Mouse (Mus musculus) MEL (cell line): ENCODE measurements at regions not wholly inside any gene's neighbourhood (a gene's known extent, or its start where the extent isn't known, plus 50 kb on each side); places are given as distances from the start of the nearest gene placed in this dataset.

Source experiments
- DNase-seq: peaks from one replicate; pipeline ENCODE4 v3.0.0; 2011; ENCODE audit warnings: low read depth, low spot score
- H3K27ac ChIP-seq: 2 replicates; pipeline ENCODE4 v1.5.1; 2012; ENCODE audit warnings: low read depth, mild to moderate bottlenecking, control low read depth, low read length, moderate library complexity; ENCODE audit not compliant: control insufficient read depth
- H3K27me3 ChIP-seq, 2 experiments: fragments of 150-350 bp in 1 of 2; sonication (generic) in 1 of 2; 2 replicates each; pipeline ENCODE4 v1.6.1; 2012; ENCODE audit warnings: low read length in 2 of 2, mild to moderate bottlenecking in 2 of 2, improper control_type of control experiment in 1 of 2, moderate library complexity in 1 of 2; ENCODE audit not compliant: insufficient read depth in 2 of 2, control insufficient read depth in 1 of 2
- H3K36me3 ChIP-seq, 2 experiments: 2 replicates each; pipeline ENCODE4 v1.6.1; 2012 to 2014; ENCODE audit warnings: low read length in 2 of 2, improper control_type of control experiment in 1 of 2, inconsistent platforms in 1 of 2, mild to moderate bottlenecking in 1 of 2; ENCODE audit not compliant: insufficient read depth in 2 of 2, control insufficient read depth in 1 of 2
- H3K4me1 ChIP-seq, 2 experiments: fragments of 150-350 bp in 1 of 2; sonication (generic) in 1 of 2; 2 replicates each; pipeline ENCODE4 v1.6.1; 2012; ENCODE audit warnings: low read length in 2 of 2, improper control_type of control experiment in 1 of 2, mild to moderate bottlenecking in 1 of 2; ENCODE audit not compliant: insufficient read depth in 2 of 2, control insufficient read depth in 1 of 2
- H3K4me3 ChIP-seq, 2 experiments: fragments of 150-350 bp in 1 of 2; sonication (generic) in 1 of 2; 2 replicates each; pipeline ENCODE4 v1.5.1; 2012; ENCODE audit warnings: low read depth in 2 of 2, low read length in 2 of 2, mild to moderate bottlenecking in 2 of 2, moderate library complexity in 2 of 2, control low read depth in 1 of 2, improper control_type of control experiment in 1 of 2; ENCODE audit not compliant: control insufficient read depth in 1 of 2, insufficient read depth in 1 of 2
- H3K79me2 ChIP-seq: 2 replicates; pipeline ENCODE4 v1.6.1; 2012; ENCODE audit warnings: mild to moderate bottlenecking, low read length, moderate library complexity; ENCODE audit not compliant: control insufficient read depth, poor library complexity, insufficient read depth
- H3K9ac ChIP-seq: 2 replicates; pipeline ENCODE4 v1.6.1; 2012; ENCODE audit warnings: low read depth, mild to moderate bottlenecking, control low read depth, low read length, moderate library complexity; ENCODE audit not compliant: control insufficient read depth, poor library complexity, severe bottlenecking
- H3K9me3 ChIP-seq: fragments of 150-350 bp; sonication (generic); replicated peaks from 2 replicates; pipeline ENCODE4 v1.6.1; 2012; ENCODE audit warnings: mild to moderate bottlenecking, low read length, improper control_type of control experiment, moderate library complexity; ENCODE audit not compliant: insufficient read depth
- BHLHE40 ChIP-seq: IDR thresholded peaks from 2 replicates; pipeline ENCODE4 v1.6.1; 2012; ENCODE audit warnings: low read depth, mild to moderate bottlenecking, inconsistent platforms, low read length, improper control_type of control experiment, borderline replicate concordance
- CHD2 ChIP-seq: IDR thresholded peaks from 2 replicates; pipeline ENCODE4 v1.6.1; 2011; ENCODE audit warnings: low read length, improper control_type of control experiment
- ELF1 ChIP-seq: IDR thresholded peaks from 2 replicates; pipeline ENCODE4 v1.6.1; 2014; ENCODE audit warnings: low read depth, mild to moderate bottlenecking, inconsistent platforms, low read length, improper control_type of control experiment, moderate library complexity
- GABPA ChIP-seq: IDR thresholded peaks from 2 replicates; pipeline ENCODE4 v1.6.1; 2012; ENCODE audit warnings: low read depth, mild to moderate bottlenecking, inconsistent platforms, low read length, improper control_type of control experiment, moderate library complexity
- GATA1 ChIP-seq: IDR thresholded peaks from 2 replicates; pipeline ENCODE4 v1.6.1; 2011; ENCODE audit warnings: low read depth, low read length, improper control_type of control experiment
- HCFC1 ChIP-seq: IDR thresholded peaks from 2 replicates; pipeline ENCODE4 v1.6.1; 2012; ENCODE audit warnings: low read depth, mild to moderate bottlenecking, inconsistent platforms, low read length, improper control_type of control experiment, moderate library complexity
- KAT2A ChIP-seq: conservative IDR thresholded peaks from 2 replicates; pipeline ENCODE4 v1.6.1; 2012; ENCODE audit warnings: low read depth, low read length, improper control_type of control experiment, inconsistent platforms
- MAFK ChIP-seq: IDR thresholded peaks from 2 replicates; pipeline ENCODE4 v1.6.1; 2011; ENCODE audit warnings: low read depth, mild to moderate bottlenecking, low read length, improper control_type of control experiment, borderline replicate concordance
- MAZ ChIP-seq: IDR thresholded peaks from 2 replicates; pipeline ENCODE4 v1.6.1; 2012; ENCODE audit warnings: low read depth, mild to moderate bottlenecking, inconsistent platforms, low read length, improper control_type of control experiment
- MEF2A ChIP-seq: IDR thresholded peaks from 2 replicates; pipeline ENCODE4 v1.6.1; 2014; ENCODE audit warnings: low read depth, mild to moderate bottlenecking, inconsistent platforms, low read length, improper control_type of control experiment; ENCODE audit not compliant: poor library complexity, insufficient replicate concordance, severe bottlenecking; ENCODE audit errors: extremely low read depth
- MYB ChIP-seq: IDR thresholded peaks from 2 replicates; pipeline ENCODE4 v1.6.1; 2011; ENCODE audit warnings: mild to moderate bottlenecking, low read depth, low read length, improper control_type of control experiment
- NRF1 ChIP-seq: IDR thresholded peaks from 2 replicates; pipeline ENCODE4 v1.6.1; 2014; ENCODE audit warnings: low read depth, mild to moderate bottlenecking, inconsistent platforms, low read length, improper control_type of control experiment, moderate library complexity; ENCODE audit not compliant: poor library complexity, insufficient read depth, severe bottlenecking
- POLR2AphosphoS2 ChIP-seq: IDR thresholded peaks from 2 replicates; pipeline ENCODE4 v1.6.1; 2011; ENCODE audit warnings: low read length, improper control_type of control experiment
- RCOR1 ChIP-seq: IDR thresholded peaks from 2 replicates; pipeline ENCODE4 v1.6.1; 2012; ENCODE audit warnings: low read depth, mild to moderate bottlenecking, inconsistent platforms, low read length, improper control_type of control experiment
- SIN3A ChIP-seq: IDR thresholded peaks from 2 replicates; pipeline ENCODE4 v1.6.1; 2012; ENCODE audit warnings: low read length, improper control_type of control experiment, inconsistent platforms
- TBP ChIP-seq: IDR thresholded peaks from 2 replicates; pipeline ENCODE4 v1.8.0; 2011; ENCODE audit warnings: low read depth, low read length, improper control_type of control experiment
- TCF12 ChIP-seq: IDR thresholded peaks from 2 replicates; pipeline ENCODE4 v1.6.1; 2014; ENCODE audit warnings: low read depth, mild to moderate bottlenecking, inconsistent platforms, low read length, improper control_type of control experiment, moderate library complexity
- UBTF ChIP-seq: IDR thresholded peaks from 2 replicates; pipeline ENCODE4 v1.6.1; 2012; ENCODE audit warnings: low read depth, mild to moderate bottlenecking, inconsistent platforms, low read length, improper control_type of control experiment, moderate library complexity, borderline replicate concordance; ENCODE audit not compliant: insufficient read depth
- USF1 ChIP-seq: IDR thresholded peaks from 2 replicates; pipeline ENCODE4 v1.6.1; 2014; ENCODE audit warnings: low read depth, mild to moderate bottlenecking, inconsistent platforms, low read length, improper control_type of control experiment, moderate library complexity
- USF2 ChIP-seq, 2 experiments: IDR thresholded peaks; 2 replicates each; pipeline ENCODE4 v1.6.1; 2011 to 2012; ENCODE audit warnings: improper control_type of control experiment in 2 of 2, low read length in 2 of 2, borderline replicate concordance in 1 of 2, inconsistent platforms in 1 of 2, low read depth in 1 of 2, mild to moderate bottlenecking in 1 of 2; ENCODE audit not compliant: insufficient read depth in 1 of 2
- ZC3H11A ChIP-seq: IDR thresholded peaks from 2 replicates; pipeline ENCODE4 v1.6.1; 2012; ENCODE audit warnings: low read depth, mild to moderate bottlenecking, inconsistent platforms, low read length, improper control_type of control experiment

DNA sequence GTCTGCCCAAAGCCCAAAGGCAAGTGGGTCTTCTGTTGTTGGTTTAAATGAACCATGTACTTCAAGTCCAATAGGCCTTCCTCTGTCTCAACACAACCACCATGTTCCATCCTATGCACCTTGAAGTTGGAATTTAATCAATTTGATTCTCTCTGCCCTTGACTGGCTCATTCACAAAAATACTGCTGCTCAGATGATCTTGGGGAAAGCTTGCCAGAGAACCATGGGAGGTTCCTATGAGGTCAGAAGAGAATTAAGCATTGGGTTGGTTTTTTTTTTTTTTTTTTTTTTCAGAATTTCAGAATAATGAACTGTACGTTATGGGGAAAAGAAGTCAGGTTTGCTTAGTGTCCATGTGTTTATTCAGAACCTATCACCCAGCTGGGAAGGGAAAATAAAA, 224.1 kb upstream of the Tgfbr2 start:
- Histone ChIP-seq H3K9ac (no peak overlapping the region), H3K36me3 (no peaks in the 10 kb centered on the region), H3K27me3 (no peaks in the 10 kb centered on the region)
- DNase-seq = no peak
- TF ChIP-seq ELF1 (no peak), CHD2 (no peak), GATA1 (no peak)
- TF ChIP-seq, all 39 proteins: peak for 0
- Histone ChIP-seq H3K9me3 (no peaks in the 10 kb centered on the region), H3K27ac (no peak overlapping the region), H3K4me3 (no peak overlapping the region), H3K4me1 (no peaks in the 10 kb centered on the region), H3K79me2 (no peaks in the 10 kb centered on the region)

- Histone ChIP-seq H3K27ac (no peak overlapping the region), H3K4me3 (no peak overlapping the region), H3K9ac (no peak overlapping the region), H3K79me2 (no peaks in the 10 kb centered on the region), H3K9me3 (no peaks in the 10 kb centered on the region), H3K27me3 (no peaks in the 10 kb centered on the region), H3K4me1 (no peaks in the 10 kb centered on the region), H3K36me3 (no peaks in the 10 kb centered on the region)
- TF ChIP-seq BHLHE40 (no peak), SIN3A (no peak), GABPA (no peak), ZC3H11A (no peak), KAT2A (no peak), TBP (no peak), MAZ (no peak), TCF12 (no peak), MEF2A (no peak), NRF1 (no peak), USF2 (IDR thresholded peaks at IDR 0.05; ENCODE audit: borderline replicate concordance in 1 of 2, insufficient read depth in 1 of 2, low read depth in 1 of 2, low read length in 2 of 2) (no peak), UBTF (no peak), MYB (no peak), MAFK (no peak), POLR2AphosphoS2 (no peak), RCOR1 (no peak), USF1 (no peak), HCFC1 (no peak)
- DNase-seq = no peak
Observed at GRCm38 (mm10) chr9:116392258-116392657, 217.1 kb upstream of the Tgfbr2 start.
